Mouse (Mus musculus): ENCODE measurements around the gene Olfr114.

DNA sequence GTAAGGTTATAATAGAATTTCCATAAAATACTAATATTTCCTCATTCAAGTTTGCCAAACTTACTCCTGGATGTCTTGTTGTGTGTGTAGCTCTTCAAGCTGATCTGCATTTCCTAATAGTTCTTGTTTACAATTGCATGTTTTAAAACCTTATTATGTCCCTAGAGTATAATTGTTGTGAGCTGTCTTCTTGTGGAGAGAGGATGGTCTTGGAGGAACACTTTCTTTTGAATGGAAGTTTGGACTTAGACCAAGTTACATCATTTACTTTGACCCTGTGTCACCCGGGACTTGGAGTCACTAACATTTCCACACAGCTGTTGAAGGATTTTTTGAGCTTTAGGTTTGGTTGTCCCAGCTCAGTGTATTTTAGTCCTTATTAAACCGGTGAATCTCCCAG lies 34.5 kb upstream of the Olfr114 start, which contains the start of the genes Olfr115 and Olfr116:
- TF ChIP-seq POLR2A (IDR thresholded peaks at IDR 0.05; ENCODE audit: borderline replicate concordance, insufficient read depth, low read length) (no peak), CTCF (IDR thresholded peaks at IDR 0.05; ENCODE audit: borderline replicate concordance, insufficient read depth, low read depth, low read length) (no peak)
